Mouse (Mus musculus): ENCODE measurements around the gene Glipr1l1. TPM values are rescaled to one million over a fixed set of nuclear protein-coding genes. Genes with fewer than 3 reads are reported as not detected.

Gene Glipr1l1
- polyA plus RNA-seq (2015; fragmentation: Illumina TruSeq; extraction: RNeasy Lipid Tissue Mini Kit (QIAGEN cat#74804); ENCODE audit: insufficient read depth, low read depth, low replicate concordance), result not detected

DNA sequence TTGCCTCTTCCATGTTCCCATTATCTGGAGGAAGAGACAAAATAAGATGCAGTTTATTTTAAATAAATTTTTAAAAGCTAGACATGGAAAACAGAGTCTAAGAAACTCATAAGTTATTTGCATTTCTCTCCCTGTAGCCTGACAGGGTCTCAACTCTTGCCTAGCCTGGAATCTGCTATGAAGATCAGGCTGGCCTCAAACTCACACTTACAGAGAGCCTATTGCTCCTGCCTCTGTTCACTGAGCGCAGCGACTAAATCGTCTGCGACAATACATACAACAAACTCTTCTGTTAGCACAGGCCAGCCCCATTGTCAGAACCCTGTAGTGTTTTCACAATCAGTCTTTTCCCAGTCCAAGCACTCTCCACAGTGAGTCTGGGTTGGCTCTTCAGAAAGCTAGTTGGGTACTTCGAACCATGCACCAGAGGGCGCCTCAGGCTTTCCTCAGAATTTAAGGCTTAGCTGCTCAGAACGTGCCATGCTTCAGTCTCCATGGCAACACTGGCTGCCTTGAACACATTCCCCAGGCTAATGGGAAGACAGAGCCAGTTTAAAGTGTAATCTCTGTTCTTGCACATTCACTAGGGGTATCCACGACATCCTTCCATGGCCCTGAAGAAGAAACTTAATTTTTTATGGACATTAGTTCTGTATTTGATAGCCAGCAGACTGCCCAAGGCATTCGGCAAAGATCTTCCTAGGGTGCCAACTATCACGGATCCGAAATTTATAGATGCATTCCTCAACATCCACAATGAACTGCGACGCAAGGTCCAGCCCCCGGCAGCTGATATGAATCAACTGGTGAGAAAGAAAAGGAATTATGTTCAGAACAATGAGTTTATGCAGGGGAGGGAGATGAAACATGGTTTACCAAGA, at the start of gene Glipr1l1:
Gene Glipr1l1 (plus strand): TSS at position 488 of the 881 bp plus-strand sequence.

DNA sequence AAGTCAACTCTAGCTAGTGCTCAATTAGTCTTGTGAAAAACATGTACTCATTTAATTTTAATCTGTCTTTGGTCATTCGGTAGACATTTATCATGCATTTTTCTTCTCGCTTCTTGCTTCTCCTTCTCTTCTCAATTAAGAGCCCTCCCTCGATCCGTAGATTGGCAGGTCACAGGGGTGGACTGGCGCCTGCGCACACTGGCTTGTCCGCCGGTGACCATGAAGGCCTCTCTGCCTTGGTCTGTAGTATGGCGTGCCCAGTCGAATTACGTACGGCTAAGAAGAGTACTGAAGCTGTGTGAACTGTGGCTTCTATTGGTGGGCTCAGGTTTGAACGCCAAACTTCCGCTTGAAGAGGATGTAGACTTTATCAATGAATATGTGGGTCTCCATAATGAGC, 23.2 kb downstream of the Glipr1l1 start, which contains the start of gene Glipr1l2:
Gene Glipr1l2 (plus strand): TSS at position 198 of the 400 bp plus-strand sequence.

Other genes starting within 250 kb of the Glipr1l1 start
- 3.2 TPM for gene Krr1, start 87.5 kb upstream of the Glipr1l1 start, polyA plus RNA-seq (2015; fragmentation: Illumina TruSeq; extraction: RNeasy Lipid Tissue Mini Kit (QIAGEN cat#74804); ENCODE audit: insufficient read depth, low read depth, low replicate concordance)
- gene Glipr1, start 57.6 kb upstream of the Glipr1l1 start, polyA plus RNA-seq (2015; fragmentation: Illumina TruSeq; extraction: RNeasy Lipid Tissue Mini Kit (QIAGEN cat#74804); ENCODE audit: insufficient read depth, low read depth, low replicate concordance), result 2.6 TPM
- not detected for gene Glipr1l2, start 23.2 kb downstream of the Glipr1l1 start, polyA plus RNA-seq (2015; fragmentation: Illumina TruSeq; extraction: RNeasy Lipid Tissue Mini Kit (QIAGEN cat#74804); ENCODE audit: insufficient read depth, low read depth, low replicate concordance)
- not detected for gene Glipr1l3, start 100.1 kb downstream of the Glipr1l1 start, polyA plus RNA-seq (2015; fragmentation: Illumina TruSeq; extraction: RNeasy Lipid Tissue Mini Kit (QIAGEN cat#74804); ENCODE audit: insufficient read depth, low read depth, low replicate concordance)
- 0.50 TPM for gene Caps2, start 103.4 kb downstream of the Glipr1l1 start, polyA plus RNA-seq (2015; fragmentation: Illumina TruSeq; extraction: RNeasy Lipid Tissue Mini Kit (QIAGEN cat#74804); ENCODE audit: insufficient read depth, low read depth, low replicate concordance)
- not detected for gene Kcnc2, start 210.9 kb downstream of the Glipr1l1 start, polyA plus RNA-seq (2015; fragmentation: Illumina TruSeq; extraction: RNeasy Lipid Tissue Mini Kit (QIAGEN cat#74804); ENCODE audit: insufficient read depth, low read depth, low replicate concordance)

All from pancreas, adult 10 weeks (tissue).